Mouse (Mus musculus): ENCODE data around the gene Thbs4. TPM values are rescaled to one million over a fixed set of nuclear protein-coding genes. Genes with fewer than 3 reads are reported as not detected.
"Not testable (repeated sequence)": the region's sequence is repeated elsewhere in the genome, so short reads cannot be mapped to it uniquely, and the experiment has no call there.

Thbs4 gene
- polyA plus RNA-seq (2015; fragmentation: Nextera tagmentation; extraction: Ambion mirVana) = 23.2 TPM in 2 replicates

DNA sequence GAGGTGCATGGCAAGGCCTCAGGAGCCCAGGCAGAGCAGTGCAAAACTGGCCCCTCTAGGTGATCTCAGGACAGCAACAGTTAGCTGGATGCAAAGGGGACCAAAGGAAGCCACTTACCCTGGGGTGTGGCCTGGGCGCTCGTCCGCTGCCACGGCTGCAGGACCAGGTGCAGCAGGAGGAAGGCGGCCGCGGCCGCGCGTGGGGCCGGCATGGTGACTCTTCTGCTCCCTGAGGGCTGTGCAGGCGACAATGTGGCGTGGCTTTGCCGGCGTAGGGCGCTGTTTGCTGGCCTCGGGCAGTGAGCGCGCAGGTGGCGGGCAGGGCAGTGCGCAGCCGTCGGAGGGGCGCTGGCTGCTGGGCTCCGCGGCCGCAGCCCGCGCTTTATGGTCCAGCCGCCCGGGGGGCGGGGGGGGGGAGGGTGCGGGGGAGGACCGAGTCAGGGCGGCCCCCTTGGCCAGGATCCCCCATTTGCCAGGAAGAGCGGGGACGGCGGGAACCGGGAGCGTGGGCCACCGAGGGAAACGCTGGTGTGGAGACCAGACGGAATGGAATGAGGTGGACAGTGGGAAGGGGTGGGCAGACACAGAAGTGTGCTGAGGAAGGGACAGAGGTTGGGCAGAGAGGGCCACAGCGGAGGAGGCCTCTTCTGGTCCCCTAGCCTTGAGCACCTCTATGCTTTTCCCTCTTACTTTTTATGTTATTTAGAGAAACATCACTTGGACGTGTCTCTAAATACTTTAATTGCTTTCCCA lies at the start of gene Thbs4:
Gene Thbs4 (minus strand): TSS at position 357 of the 753 bp plus-strand sequence.
- 10% methylated on average over 43 of the region's 45 CpGs for WGBS
- Histone ChIP-seq H3K9me3 (no peaks in the 10 kb centered on the region), H3K27me3 (replicated peaks) (peaks cover 8% of the 10 kb centered on the region; the same call in 1 of the 2 replicates), H3K27ac (no peak within 1 kb of the TSS), H3K4me1 (replicated peaks) (peaks cover 9% of the 10 kb centered on the region), H3K36me3 (no peaks in the 10 kb centered on the region), H3K4me2 (replicated peaks) (peak within 1 kb of the TSS; percentile 92), H3K9ac (peak within 1 kb of the TSS; percentile 44), H3K4me3 (replicated peaks) (peak within 1 kb of the TSS; percentile 43)
- ATAC-seq = peak; percentile 73

DNA sequence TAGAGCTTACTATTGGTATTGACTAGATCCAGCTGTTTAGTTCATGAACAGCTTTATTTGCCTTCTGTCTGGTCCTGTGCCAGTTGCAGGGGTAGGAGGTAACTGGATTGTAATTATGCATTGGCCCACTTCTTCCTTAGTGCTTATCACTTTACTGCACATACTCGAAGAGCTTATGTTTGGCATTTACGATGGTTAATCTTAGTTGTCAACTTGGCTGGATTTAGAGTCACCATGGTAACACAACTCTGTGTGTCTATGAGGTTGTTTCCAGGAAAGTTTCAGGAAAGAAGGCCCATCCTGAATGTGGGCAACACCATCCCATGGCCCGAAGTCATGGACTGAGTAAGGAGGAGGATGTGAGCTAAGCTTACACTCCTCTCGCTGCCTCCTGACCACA lies 38.5 kb upstream of the Thbs4 start:
- no peaks in the 10 kb centered on the region for H3K4me1 ChIP-seq (replicated peaks)
- ATAC-seq = no peak
- H3K9ac ChIP-seq = no peak overlapping the region
- H3K27ac ChIP-seq = no peak overlapping the region
- H3K36me3 ChIP-seq = no peaks in the 10 kb centered on the region
- no peaks in the 10 kb centered on the region for H3K9me3 ChIP-seq
- no peaks in the 10 kb centered on the region for H3K27me3 ChIP-seq (replicated peaks)
- WGBS = 57% methylated on average over 4 of the region's 4 CpGs
- H3K4me3 ChIP-seq (replicated peaks) = no peak overlapping the region
- no peak overlapping the region for H3K4me2 ChIP-seq (replicated peaks)

DNA sequence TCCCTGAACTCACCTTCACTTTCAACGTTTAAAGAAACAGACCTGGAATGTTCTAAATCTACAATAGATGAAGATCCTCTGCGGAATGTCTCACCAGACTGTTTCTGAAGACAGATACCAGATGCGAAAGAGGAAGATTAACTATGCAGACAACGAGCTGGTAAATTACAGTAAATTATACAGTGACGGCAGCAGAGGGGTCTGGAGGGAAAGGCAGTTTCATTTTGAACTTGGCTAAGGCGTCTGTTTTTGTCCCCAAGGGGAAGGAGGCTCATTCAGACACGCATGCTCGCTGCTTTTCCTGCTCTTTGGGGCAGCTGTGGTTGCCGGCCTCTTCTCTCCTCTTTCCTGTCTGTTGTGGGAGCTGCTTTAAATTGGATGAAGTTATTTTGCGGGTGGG lies 34.2 kb upstream of the Thbs4 start:
- Histone ChIP-seq H3K4me3 (replicated peaks) (no peak overlapping the region), H3K36me3 (no peaks in the 10 kb centered on the region), H3K4me1 (replicated peaks) (no peaks in the 10 kb centered on the region), H3K27ac (peak overlapping the region; percentile 54; the same call in 1 of the 2 replicates), H3K27me3 (replicated peaks) (no peaks in the 10 kb centered on the region), H3K4me2 (replicated peaks) (peak overlapping the region; percentile 30), H3K9me3 (no peaks in the 10 kb centered on the region), H3K9ac (no peak overlapping the region)
- WGBS = 29% methylated on average over 10 of the region's 10 CpGs
- peak; percentile 63; the same call in 1 of the 2 replicates for ATAC-seq

DNA sequence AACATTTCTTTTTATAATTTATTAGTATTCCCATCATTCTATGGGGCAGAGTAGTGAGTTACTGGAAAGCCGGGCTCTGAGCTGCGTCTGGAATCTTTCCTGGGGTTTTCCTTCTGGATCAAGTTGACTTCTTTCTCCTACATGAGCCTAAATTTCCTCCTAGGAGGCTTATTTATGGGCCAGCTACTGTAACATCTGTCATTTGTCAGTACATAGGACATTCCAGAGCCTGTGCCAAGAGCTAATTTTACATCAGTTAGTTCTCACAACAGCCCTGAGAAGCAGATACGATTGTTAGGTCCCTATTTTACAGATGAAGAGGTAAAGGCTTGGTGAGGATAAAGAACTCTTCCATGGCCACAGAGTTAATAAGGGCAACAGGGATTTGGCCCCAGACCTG lies 22.7 kb upstream of the Thbs4 start:
- H3K4me1 ChIP-seq (replicated peaks) = no peaks in the 10 kb centered on the region
- WGBS = 44% methylated on average over 3 of the region's 3 CpGs
- no peak overlapping the region for H3K4me2 ChIP-seq (replicated peaks)
- ATAC-seq = no peak
- no peak overlapping the region for H3K4me3 ChIP-seq (replicated peaks)
- no peaks in the 10 kb centered on the region for H3K9me3 ChIP-seq
- no peaks in the 10 kb centered on the region for H3K27me3 ChIP-seq (replicated peaks)
- no peak overlapping the region for H3K9ac ChIP-seq
- H3K36me3 ChIP-seq = no peaks in the 10 kb centered on the region
- H3K27ac ChIP-seq = peak overlapping the region; percentile 32; the same call in 1 of the 2 replicates

GRCm38 (mm10) chr13:92816329-92816728 lies 21.7 kb upstream of the Thbs4 start:
- WGBS = 79% methylated on average over 5 of the region's 5 CpGs
- no peak overlapping the region for H3K4me3 ChIP-seq (replicated peaks)

GRCm38 (mm10) chr13:92810592-92810991 lies 16.0 kb upstream of the Thbs4 start:
- ATAC-seq; H3K27ac ChIP-seq; H3K4me1 ChIP-seq (replicated peaks); H3K4me3 ChIP-seq (replicated peaks); H3K9me3 ChIP-seq; H3K4me2 ChIP-seq (replicated peaks); H3K27me3 ChIP-seq (replicated peaks); H3K9ac ChIP-seq; H3K36me3 ChIP-seq: not testable (repeated sequence)
- WGBS = 74% methylated on average over 1 of the region's 1 CpGs

More at GRCm38 (mm10) chr13:92816329-92816728, 21.7 kb upstream of the Thbs4 start:
- H3K36me3 ChIP-seq = no peaks in the 10 kb centered on the region
- H3K9ac ChIP-seq = no peak overlapping the region
- H3K4me1 ChIP-seq (replicated peaks) = no peaks in the 10 kb centered on the region
- no peak overlapping the region for H3K27ac ChIP-seq
- no peak for ATAC-seq
- H3K9me3 ChIP-seq = no peaks in the 10 kb centered on the region
- H3K27me3 ChIP-seq (replicated peaks) = no peaks in the 10 kb centered on the region
- H3K4me2 ChIP-seq (replicated peaks) = no peak overlapping the region

DNA sequence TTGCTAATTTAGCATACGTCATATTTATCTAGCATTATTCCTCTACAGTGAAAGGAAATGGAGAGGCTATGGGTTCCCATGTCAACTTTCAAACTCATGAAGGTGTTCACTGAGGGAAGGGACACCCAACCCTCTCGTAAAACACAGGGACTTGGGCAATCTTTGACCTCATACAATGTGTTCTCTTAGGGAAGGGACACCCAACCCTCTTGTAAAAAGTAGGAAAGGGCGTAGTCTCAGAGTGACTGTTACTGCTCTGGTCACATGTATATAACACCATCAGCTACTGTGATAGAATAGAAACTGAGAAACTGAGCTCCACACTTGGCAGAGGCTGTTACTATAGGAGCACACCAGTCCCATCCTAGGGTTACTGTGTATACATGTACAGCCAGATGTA lies 13.2 kb upstream of the Thbs4 start:
- Histone ChIP-seq H3K4me3 (replicated peaks) (no peak overlapping the region), H3K4me1 (replicated peaks) (no peaks in the 10 kb centered on the region), H3K9ac (no peak overlapping the region), H3K27ac (no peak overlapping the region), H3K4me2 (replicated peaks) (no peak overlapping the region), H3K27me3 (replicated peaks) (no peaks in the 10 kb centered on the region), H3K36me3 (no peaks in the 10 kb centered on the region), H3K9me3 (no peaks in the 10 kb centered on the region)
- peak; percentile 58 for ATAC-seq
- 80% methylated on average over 3 of the region's 3 CpGs for WGBS

GRCm38 (mm10) chr13:92806785-92807184 lies 12.2 kb upstream of the Thbs4 start:
- Histone ChIP-seq H3K27me3 (replicated peaks) (no peaks in the 10 kb centered on the region), H3K4me3 (replicated peaks) (no peak overlapping the region), H3K36me3 (no peaks in the 10 kb centered on the region), H3K9me3 (no peaks in the 10 kb centered on the region), H3K27ac (no peak overlapping the region), H3K9ac (no peak overlapping the region), H3K4me2 (replicated peaks) (no peak overlapping the region), H3K4me1 (replicated peaks) (no peaks in the 10 kb centered on the region)
- no peak for ATAC-seq

DNA sequence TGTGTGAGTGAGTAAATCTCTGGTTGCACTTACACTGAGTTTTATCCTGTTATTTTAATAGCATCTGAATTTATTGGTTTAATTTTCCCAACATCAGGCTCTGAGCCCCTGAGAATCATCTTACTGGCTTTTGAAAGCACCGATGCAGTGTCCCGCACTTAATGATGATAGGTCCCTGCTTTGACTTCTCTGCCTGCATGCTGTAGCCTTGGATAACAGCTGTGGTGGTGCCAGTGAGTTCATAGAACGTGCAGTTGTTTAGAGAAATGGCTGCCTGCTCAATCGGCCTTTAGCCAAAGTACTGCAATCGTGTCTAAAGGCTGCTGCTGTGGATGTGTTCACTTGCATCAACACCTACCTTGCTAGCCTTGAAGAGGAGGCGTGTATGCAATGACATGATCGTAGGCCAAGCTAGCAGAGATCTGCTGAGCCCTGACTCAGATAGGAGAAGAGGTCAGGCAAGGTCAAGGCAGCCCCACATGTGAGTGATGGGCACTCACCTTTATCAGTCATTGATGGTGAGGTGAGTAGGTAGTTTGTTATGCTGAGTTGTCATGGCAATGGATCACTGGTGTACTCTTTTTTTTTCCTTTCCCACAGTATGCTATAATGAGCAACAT lies 4.8 kb upstream of the Thbs4 start:
- 56% methylated on average over 7 of the region's 7 CpGs for WGBS
- peaks cover 5% of the 10 kb centered on the region; the same call in 1 of the 2 replicates for H3K27me3 ChIP-seq (replicated peaks)
- H3K27ac ChIP-seq = no peak overlapping the region
- no peak for ATAC-seq
- no peak overlapping the region for H3K4me2 ChIP-seq (replicated peaks)
- H3K4me1 ChIP-seq (replicated peaks) = peaks cover 5% of the 10 kb centered on the region
- no peaks in the 10 kb centered on the region for H3K9me3 ChIP-seq
- no peak overlapping the region for H3K9ac ChIP-seq
- no peak overlapping the region for H3K4me3 ChIP-seq (replicated peaks)
- no peaks in the 10 kb centered on the region for H3K36me3 ChIP-seq

GRCm38 (mm10) chr13:92798830-92799229 lies 4.2 kb upstream of the Thbs4 start:
- no peaks in the 10 kb centered on the region for H3K36me3 ChIP-seq
- H3K4me2 ChIP-seq (replicated peaks) = no peak overlapping the region
- H3K9me3 ChIP-seq = no peaks in the 10 kb centered on the region
- no peak overlapping the region for H3K4me3 ChIP-seq (replicated peaks)
- H3K9ac ChIP-seq = no peak overlapping the region
- peaks cover 9% of the 10 kb centered on the region for H3K4me1 ChIP-seq (replicated peaks)
- 60% methylated on average over 2 of the region's 2 CpGs for WGBS
- peaks cover 8% of the 10 kb centered on the region; the same call in 1 of the 2 replicates for H3K27me3 ChIP-seq (replicated peaks)
- H3K27ac ChIP-seq = no peak overlapping the region
- ATAC-seq = no peak

DNA sequence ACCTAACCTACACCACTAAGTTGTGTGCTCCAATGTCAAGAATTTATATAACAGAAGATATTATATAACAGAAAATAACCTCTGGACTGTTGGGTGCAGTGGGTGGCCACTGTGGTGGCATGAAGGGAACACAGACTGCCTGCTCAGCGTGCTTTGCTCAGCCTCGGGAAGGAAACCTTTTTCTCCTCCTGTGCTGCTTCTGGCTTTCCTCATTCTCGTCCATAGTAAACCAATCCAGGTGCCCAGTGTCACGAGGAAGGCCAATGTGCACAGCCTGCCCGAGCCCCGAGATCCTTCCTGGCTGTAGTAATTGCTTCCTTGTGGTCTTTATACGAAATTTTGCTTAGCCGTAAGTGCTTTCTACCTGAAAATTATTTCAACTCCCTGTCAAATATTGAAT lies 982 bp downstream of the Thbs4 start:
- Histone ChIP-seq H3K27ac (no peak overlapping the region), H3K9me3 (no peaks in the 10 kb centered on the region), H3K4me2 (replicated peaks) (peak overlapping the region; percentile 19), H3K27me3 (replicated peaks) (peaks cover 8% of the 10 kb centered on the region; the same call in 1 of the 2 replicates), H3K4me1 (replicated peaks) (peaks cover 9% of the 10 kb centered on the region), H3K36me3 (no peaks in the 10 kb centered on the region), H3K9ac (no peak overlapping the region), H3K4me3 (replicated peaks) (no peak overlapping the region)
- 58% methylated on average over 8 of the region's 8 CpGs for WGBS
- ATAC-seq = no peak

DNA sequence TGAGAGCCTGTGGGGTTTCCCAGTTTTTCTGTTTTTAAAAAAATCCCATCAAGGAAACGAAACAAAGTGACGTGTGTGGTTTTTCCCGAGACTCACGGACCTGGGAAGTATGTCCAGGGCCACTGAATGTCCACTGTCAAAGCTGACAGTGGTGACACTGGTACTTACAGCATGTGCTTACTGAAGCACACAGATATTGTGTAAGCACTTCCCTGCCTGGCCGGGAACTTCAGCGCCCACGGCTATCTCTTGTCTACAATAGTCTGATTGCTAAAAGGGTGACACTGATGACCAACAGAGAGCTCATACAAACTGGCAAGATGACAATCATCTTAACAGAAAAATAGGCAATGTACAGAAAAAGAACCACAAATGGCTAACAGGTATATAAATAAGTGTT lies 3.1 kb downstream of the Thbs4 start:
- peaks cover 9% of the 10 kb centered on the region for H3K4me1 ChIP-seq (replicated peaks)
- peaks cover 8% of the 10 kb centered on the region; the same call in 1 of the 2 replicates for H3K27me3 ChIP-seq (replicated peaks)
- H3K9ac ChIP-seq = no peak overlapping the region
- H3K9me3 ChIP-seq = no peaks in the 10 kb centered on the region
- no peaks in the 10 kb centered on the region for H3K36me3 ChIP-seq
- no peak overlapping the region for H3K4me2 ChIP-seq (replicated peaks)
- H3K4me3 ChIP-seq (replicated peaks) = no peak overlapping the region
- ATAC-seq = no peak
- WGBS = 88% methylated on average over 7 of the region's 7 CpGs
- H3K27ac ChIP-seq = no peak overlapping the region
